Mouse (Mus musculus): ENCODE measurements at regions not wholly inside any gene's neighbourhood (a gene's known extent, or its start where the extent isn't known, plus 50 kb on each side); places are given as distances from the start of the nearest gene placed in this dataset.

GRCm38 (mm10) chr1:21132340-21132739 lies 53.3 kb upstream of the Tram2 start:
- DNase-seq, result no peak

DNA sequence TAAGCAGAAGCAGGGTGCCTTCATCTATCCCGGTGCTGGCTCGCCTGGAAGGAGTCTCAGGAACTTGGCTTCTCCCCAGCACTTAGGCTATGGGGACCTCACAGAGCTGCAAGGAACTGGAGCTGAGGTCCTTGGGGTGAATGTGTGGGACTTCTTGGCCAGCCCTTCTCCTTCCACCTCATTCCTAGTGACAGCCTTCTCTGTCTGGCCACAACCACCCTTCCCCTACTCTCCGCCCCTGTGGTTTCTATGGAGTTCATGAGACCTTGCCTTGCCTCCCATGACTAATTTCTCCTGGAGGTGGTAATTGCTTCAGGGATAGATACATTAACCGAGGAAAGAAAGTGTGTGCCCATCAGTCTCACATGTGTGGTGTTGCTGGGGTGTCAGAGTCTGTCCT lies 67.9 kb upstream of the Tram2 start:
- no peak for DNase-seq

DNA sequence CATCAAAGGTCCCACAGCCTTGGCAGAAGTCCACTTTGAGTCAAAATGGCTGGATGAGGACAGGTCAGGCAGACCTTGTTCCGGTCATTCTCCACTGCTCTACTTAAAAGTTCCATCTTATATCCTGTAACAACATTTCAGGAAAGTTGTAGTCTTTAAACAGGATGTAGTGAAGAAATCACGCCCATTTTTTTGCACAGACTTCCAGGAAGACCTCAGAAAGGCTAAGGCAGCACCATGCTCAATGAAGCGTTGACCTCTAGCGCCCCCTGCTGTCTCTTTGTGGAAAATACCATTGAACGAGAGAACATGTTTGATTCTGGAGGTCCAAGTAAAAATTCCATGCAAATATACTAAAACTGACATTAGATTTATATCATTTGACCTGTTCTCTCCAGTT lies 56.6 kb upstream of the Tmem14a start:
- peak; percentile 82 for DNase-seq

GRCm38 (mm10) chr1:21166287-21166733 lies 52.1 kb upstream of the Tmem14a start:
- DNase-seq, result peak; percentile 89

DNA sequence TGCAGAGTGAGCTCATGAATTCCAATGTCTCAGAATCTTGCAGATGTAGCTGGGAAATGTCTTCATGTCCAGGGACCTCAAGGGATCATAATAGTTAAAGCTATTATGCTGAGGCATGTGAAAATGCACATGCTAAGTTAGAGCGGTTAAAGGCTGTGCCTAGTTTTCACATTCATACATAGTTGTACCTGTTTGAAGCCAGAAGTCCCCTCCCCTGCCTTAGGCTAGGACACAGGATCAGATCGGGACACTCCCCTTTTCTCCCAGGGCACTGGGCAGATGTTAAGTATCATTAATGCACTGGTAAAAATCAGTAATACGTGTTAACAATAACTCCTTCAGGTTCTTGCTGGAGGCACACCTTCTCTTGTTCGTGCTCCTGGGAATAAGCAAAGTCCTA lies 51.6 kb upstream of the Tmem14a start:
- DNase-seq, result no peak
